Mouse (Mus musculus) ES-Bruce4 (cell line): ENCODE results near the gene Cd44.

ENCODE experiments used
- CTCF ChIP-seq: IDR thresholded peaks from one replicate; pipeline ENCODE4 v1.8.1; 2011; ENCODE audit warnings: low read depth, low read length
- EP300 ChIP-seq: IDR thresholded peaks from 2 replicates; pipeline ENCODE4 v1.6.1; 2011; ENCODE audit warnings: low read depth, low read length; ENCODE audit not compliant: insufficient read depth
- POLR2A ChIP-seq: IDR thresholded peaks from one replicate; pipeline ENCODE4 v1.8.1; 2011; ENCODE audit warnings: low read length; ENCODE audit not compliant: insufficient read depth

DNA sequence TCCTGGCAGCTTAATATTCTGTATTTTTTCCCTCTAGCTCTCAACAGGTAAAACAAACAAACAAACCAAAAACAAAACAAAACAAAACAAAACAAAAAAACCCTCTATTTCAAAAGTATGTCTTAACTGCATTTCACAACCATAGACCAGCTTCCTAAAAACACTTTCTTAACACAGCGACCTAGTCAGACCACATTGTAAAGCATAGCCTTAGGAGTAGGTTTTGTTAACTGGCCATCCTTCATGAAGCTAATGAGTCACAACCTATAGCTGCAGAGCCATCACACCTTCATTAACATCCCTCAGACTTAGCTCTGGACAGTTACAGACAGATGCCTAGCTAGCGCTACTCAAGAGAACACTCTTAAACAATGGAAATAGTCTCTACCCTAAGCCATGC is 37.9 kb downstream of the Cd44 start:
- no peak for TF ChIP-seq POLR2A
- TF ChIP-seq EP300: no peak
- TF ChIP-seq CTCF: no peak
